Mouse (Mus musculus) ES-Bruce4 (cell line): ENCODE data around the gene Zfp354b.

Experiments
- CTCF ChIP-seq: IDR thresholded peaks from one replicate; pipeline ENCODE4 v1.8.1; 2011; ENCODE audit warnings: low read depth, low read length
- EP300 ChIP-seq: IDR thresholded peaks from 2 replicates; pipeline ENCODE4 v1.6.1; 2011; ENCODE audit warnings: low read depth, low read length; ENCODE audit not compliant: insufficient read depth

- TF ChIP-seq CTCF (no peak), EP300 (no peak)
These were observed 891 bp downstream of the Zfp354b start for GRCm38 (mm10) chr11:50930469-50931014.
